Mouse (Mus musculus) olfactory bulb, adult 2 months (tissue): ENCODE measurements around the gene Ehbp1l1. TPM values are rescaled to one million over a fixed set of nuclear protein-coding genes. Genes with fewer than 3 reads are reported as not detected.

Source experiments
- H3K27ac ChIP-seq: fragments of 200-500 bp; 2 replicates; pipeline ENCODE4 v1.5.1; 2012; ENCODE audit warnings: low read depth, low read length; ENCODE audit not compliant: insufficient read depth
- H3K4me1 ChIP-seq: fragments of 200-500 bp; 2 replicates; pipeline ENCODE4 v1.6.1; 2012; ENCODE audit warnings: low read length; ENCODE audit not compliant: control insufficient read depth, insufficient read depth
- H3K4me3 ChIP-seq: fragments of 200-500 bp; 2 replicates; pipeline ENCODE4 v1.5.1; 2012; ENCODE audit warnings: mild to moderate bottlenecking, low read depth, low read length, moderate library complexity; ENCODE audit not compliant: insufficient read depth
- CTCF ChIP-seq: fragments of 200-500 bp; IDR thresholded peaks from 2 replicates; pipeline ENCODE4 v1.5.1; 2012; ENCODE audit warnings: low read depth, mild to moderate bottlenecking, low read length, moderate library complexity; ENCODE audit not compliant: insufficient read depth
- POLR2A ChIP-seq: fragments of 200-500 bp; IDR thresholded peaks from 2 replicates; pipeline ENCODE4 v1.6.1; 2012; ENCODE audit warnings: mild to moderate bottlenecking, low read depth, low read length, moderate library complexity; ENCODE audit not compliant: insufficient read depth
- WGBS: fragments of 180-500 bp; shearing (Covaris S2); methylation state at CpG from one replicate; pipeline ENCODE4 v1.1.7; 2018; 5-methylcytosine and 5-hydroxymethylcytosine counted together
- polyA plus RNA-seq: library from polyadenylated mRNA; stranded (reverse); fragments of >200 nt; gene quantifications from 2 replicates; pipeline ENCODE4 v1.2.4, GENCODE M21; 2012; ENCODE audit warnings: low replicate concordance; ENCODE audit not compliant: missing spikeins, insufficient read depth, insufficient read length

Gene Ehbp1l1
- polyA plus RNA-seq, 1 experiment: not detected

GRCm38 (mm10) chr19:5740320-5741317, 14.5 kb upstream of the Ehbp1l1 start, which contains the start of gene Ltbp3:
Gene Ltbp3 (plus strand): TSS chr19:5740904.
- H3K27ac ChIP-seq: peak within 1 kb of the TSS; percentile 55
- no peak for TF ChIP-seq CTCF
- TF ChIP-seq POLR2A: no peak
- peaks cover 32% of the 10 kb centered on the region for H3K4me1 ChIP-seq
- H3K4me3 ChIP-seq: peak within 1 kb of the TSS; percentile 79
- WGBS: 45% methylated on average over 14 of the region's 14 CpGs

GRCm38 (mm10) chr19:5739446-5739845, 13.3 kb upstream of the Ehbp1l1 start:
- TF ChIP-seq POLR2A (no peak), CTCF (no peak)
- Histone ChIP-seq H3K27ac (no peak overlapping the region), H3K4me3 (no peak overlapping the region), H3K4me1 (peaks cover 24% of the 10 kb centered on the region)
- WGBS: 72% methylated on average over 2 of the region's 2 CpGs

GRCm38 (mm10) chr19:5734325-5734724, 8.2 kb upstream of the Ehbp1l1 start:
- no peak for TF ChIP-seq CTCF
- no peak for TF ChIP-seq POLR2A
- H3K27ac ChIP-seq: no peak overlapping the region
- 77% methylated on average over 9 of the region's 9 CpGs for WGBS
- no peak overlapping the region for H3K4me3 ChIP-seq
- peaks cover 10% of the 10 kb centered on the region for H3K4me1 ChIP-seq

GRCm38 (mm10) chr19:5731264-5731978, 5.3 kb upstream of the Ehbp1l1 start:
- Histone ChIP-seq H3K4me3 (peak overlapping the region; percentile 56), H3K27ac (0 out of 2 replicates have a peak overlapping the region, but pooled peaks have one; percentile 0), H3K4me1 (peaks cover 24% of the 10 kb centered on the region)
- under 1% methylated on average over 47 of the region's 47 CpGs for WGBS
- TF ChIP-seq POLR2A: peak; percentile 71
- TF ChIP-seq CTCF: no peak

GRCm38 (mm10) chr19:5730314-5731186, 4.4 kb upstream of the Ehbp1l1 start:
- no peak overlapping the region for H3K27ac ChIP-seq
- peaks cover 31% of the 10 kb centered on the region for H3K4me1 ChIP-seq
- H3K4me3 ChIP-seq: peak overlapping the region; percentile 56
- TF ChIP-seq CTCF: no peak
- no peak for TF ChIP-seq POLR2A
- 71% methylated on average over 29 of the region's 29 CpGs for WGBS

GRCm38 (mm10) chr19:5729444-5729815, 3.3 kb upstream of the Ehbp1l1 start, which contains the start of gene Fam89b:
Gene Fam89b (minus strand): TSS chr19:5729653.
- peak within 1 kb of the TSS; percentile 57 for H3K27ac ChIP-seq

GRCm38 (mm10) chr19:5728631-5729443, 2.7 kb upstream of the Ehbp1l1 start:
- TF ChIP-seq CTCF (no peak), POLR2A (no peak)
- Histone ChIP-seq H3K27ac (peak overlapping the region; percentile 57), H3K4me3 (peak overlapping the region; percentile 70), H3K4me1 (peaks cover 31% of the 10 kb centered on the region)
- WGBS: 2% methylated on average over 37 of the region's 37 CpGs

More at GRCm38 (mm10) chr19:5729444-5729815, 3.3 kb upstream of the Ehbp1l1 start, which contains the start of gene Fam89b:
- peak; percentile 89 for TF ChIP-seq POLR2A
- no peak for TF ChIP-seq CTCF
- peak within 1 kb of the TSS; percentile 70 for H3K4me3 ChIP-seq
- peaks cover 31% of the 10 kb centered on the region for H3K4me1 ChIP-seq
- WGBS: under 1% methylated on average over 37 of the region's 37 CpGs
